Mouse (Mus musculus): ENCODE data around the gene 4930467E23Rik.
"Not testable (repeated sequence)": the region's sequence is repeated elsewhere in the genome, so short reads cannot be mapped to it uniquely, and the experiment has no call there.

DNA sequence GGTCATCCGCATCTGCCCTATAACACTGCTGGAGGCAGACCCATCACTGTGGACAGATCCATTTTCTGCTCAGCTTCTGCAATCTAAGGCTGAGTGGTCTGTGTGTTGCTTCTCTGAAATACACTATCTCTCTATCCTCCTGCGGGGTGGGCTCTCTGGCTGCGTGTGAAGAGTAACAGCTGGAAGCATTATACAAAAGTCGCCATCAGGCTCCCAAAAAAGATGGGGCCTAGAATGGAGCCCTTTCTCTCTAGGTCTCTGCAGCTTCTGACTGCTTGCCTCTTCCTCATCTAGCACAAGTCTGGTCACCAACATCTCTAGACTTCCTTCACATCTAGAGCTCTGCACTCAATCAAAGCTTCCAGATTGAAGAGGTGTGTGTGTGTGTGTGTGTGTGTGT, 50.8 kb downstream of the 4930467E23Rik start:
- not testable (repeated sequence) for TF ChIP-seq ZNF384 (IDR thresholded peaks at IDR 0.05; ENCODE audit: low read depth, low read length); CHD2 (IDR thresholded peaks at IDR 0.05; ENCODE audit: low read depth, low read length); HCFC1 (IDR thresholded peaks at IDR 0.05; ENCODE audit: borderline replicate concordance, insufficient read depth, low read length); ZC3H11A (IDR thresholded peaks at IDR 0.05; ENCODE audit: borderline replicate concordance, low read depth, low read length)
